Mouse (Mus musculus) liver, embryonic 14.5 days (tissue): ENCODE data around the gene Slc9a1. TPM values are rescaled to one million over a fixed set of nuclear protein-coding genes. Genes with fewer than 3 reads are reported as not detected.

ENCODE experiments used
- ATAC-seq: fragments of 200-750 bp; cut with Nextera tagmentation; 2 replicates; pipeline ENCODE4 v1.8.0; 2017; ENCODE audit warnings: moderate number of reproducible peaks, mild to moderate bottlenecking, moderate library complexity; ENCODE audit not compliant: insufficient read depth
- DNase-seq, 3 experiments: peaks; one replicate each; pipeline ENCODE4 v3.0.0-alpha.2; 2012 to 2013; ENCODE audit warnings: low read depth in 3 of 3, low spot score in 3 of 3
- H3K27ac ChIP-seq: fragments of 300-500 bp; sonication (generic); 2 replicates; pipeline ENCODE4 v1.5.1; 2014; ENCODE audit warnings: moderate library complexity, mild to moderate bottlenecking, control low read depth, inconsistent platforms
- H3K27me3 ChIP-seq: fragments of 300-500 bp; sonication (generic); 2 replicates; pipeline ENCODE4 v1.6.1; 2014; ENCODE audit warnings: mild to moderate bottlenecking, low read length, moderate library complexity; ENCODE audit not compliant: control insufficient read depth, insufficient read depth
- H3K36me3 ChIP-seq: fragments of 300-500 bp; sonication (generic); replicated peaks from 2 replicates; pipeline ENCODE4 v1.6.1; 2014; ENCODE audit warnings: low read depth; ENCODE audit not compliant: control insufficient read depth, insufficient read depth
- H3K4me1 ChIP-seq, 2 experiments: fragments of 200-500 bp in 1 of 2; fragments of 300-500 bp in 1 of 2; sonication (generic) in 1 of 2; replicated peaks; 2 replicates each; pipeline ENCODE4 v1.6.1; 2012 to 2014; ENCODE audit warnings: antibody characterized with exemption in 1 of 2, inconsistent platforms in 1 of 2, low read length in 1 of 2; ENCODE audit not compliant: control insufficient read depth in 2 of 2, insufficient read depth in 2 of 2
- H3K4me2 ChIP-seq: fragments of 300-500 bp; sonication (generic); 2 replicates; pipeline ENCODE4 v1.6.1; 2014; ENCODE audit warnings: low read depth, mild to moderate bottlenecking, control low read depth, moderate library complexity
- H3K4me3 ChIP-seq, 2 experiments: fragments of 200-500 bp in 1 of 2; fragments of 300-500 bp in 1 of 2; sonication (generic) in 1 of 2; 2 replicates each; pipeline ENCODE4 v1.5.1; 2012 to 2014; ENCODE audit warnings: low read depth in 2 of 2, low read length in 2 of 2, mild to moderate bottlenecking in 2 of 2, control low read depth in 1 of 2, inconsistent platforms in 1 of 2, moderate library complexity in 1 of 2; ENCODE audit not compliant: insufficient read depth in 1 of 2
- H3K9ac ChIP-seq: fragments of 300-500 bp; sonication (generic); replicated peaks from 2 replicates; pipeline ENCODE4 v1.6.1; 2014; ENCODE audit warnings: mild to moderate bottlenecking, control low read depth, moderate library complexity
- H3K9me3 ChIP-seq: fragments of 300-500 bp; sonication (generic); 2 replicates; pipeline ENCODE4 v1.6.1; 2016; ENCODE audit warnings: low read length, mixed read lengths; ENCODE audit not compliant: control insufficient read depth
- CTCF ChIP-seq: IDR thresholded peaks from 2 replicates; pipeline ENCODE4 v1.5.1; 2016; ENCODE audit warnings: antibody characterized with exemption, low read depth, control low read depth
- EP300 ChIP-seq: IDR thresholded peaks from 2 replicates; pipeline ENCODE4 v1.6.1; 2016; ENCODE audit warnings: antibody characterized with exemption, low read depth
- WGBS: fragments of 180-500 bp; shearing (Covaris S2); extraction: QIAGEN DNeasy Blood & Tissue Kit; methylation state at CpG from one replicate; pipeline ENCODE4 v1.1.7; 2014; ENCODE audit not compliant: insufficient replicate concordance; 5-methylcytosine and 5-hydroxymethylcytosine counted together
- polyA plus RNA-seq, 2 experiments: library from polyadenylated mRNA; depleted of rRNA in 1 of 2; stranded (reverse) in 1 of 2; unstranded in 1 of 2; fragments of >200 nt; fragmentation: Nextera tagmentation in 1 of 2; extraction: Ambion mirVana in 1 of 2; gene quantifications; 2 replicates each; pipeline versions ENCODE4 v1.2.1 to v1.2.3; 2012 to 2014

The Slc9a1 gene
- polyA plus RNA-seq, 2 experiments, result 2.1 to 6.7 TPM

DNA sequence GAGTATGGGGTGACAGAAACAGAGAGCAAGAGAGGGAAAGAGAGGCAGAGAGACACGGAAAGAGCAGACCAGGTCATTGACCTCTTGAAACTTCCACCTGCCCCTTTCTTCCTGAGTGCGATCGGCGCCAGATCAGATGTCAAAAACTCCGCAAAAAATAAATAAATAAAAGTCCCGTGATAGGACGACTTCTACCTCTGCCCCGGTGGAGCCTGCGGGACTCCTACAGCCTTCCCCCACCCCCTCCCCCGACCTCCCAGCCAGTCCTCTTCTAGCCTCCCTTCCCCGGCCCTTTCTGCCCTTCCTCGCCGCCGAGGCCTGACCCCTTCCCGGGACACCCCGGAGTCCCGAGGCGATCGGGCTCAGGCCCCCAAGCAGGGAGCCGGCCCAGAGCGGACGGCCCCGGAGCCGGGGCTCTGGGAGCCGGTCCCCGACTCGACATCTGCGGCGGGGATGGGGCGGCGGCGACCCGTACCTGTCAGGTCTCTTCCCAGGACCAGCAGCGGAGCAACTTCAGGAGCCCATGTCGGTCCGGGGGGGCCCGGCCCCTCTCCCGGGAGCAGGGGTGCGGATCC, 30.9 kb upstream of the Slc9a1 start:
- H3K9ac ChIP-seq, result peak overlapping the region; percentile 94
- peak overlapping the region; percentile 85 to 92 for H3K4me3 ChIP-seq
- DNase-seq (no peak), ATAC-seq (peak; percentile 26)
- 1% methylated on average over 37 of the region's 39 CpGs for WGBS
- H3K4me1 ChIP-seq, result peaks cover 7 to 13% of the 10 kb centered on the region in 2 experiments
- no peaks in the 10 kb centered on the region for H3K36me3 ChIP-seq
- no peaks in the 10 kb centered on the region for H3K9me3 ChIP-seq
- H3K27ac ChIP-seq, result peak overlapping the region; percentile 55
- TF ChIP-seq CTCF, result no peak
- peak overlapping the region; percentile 92 for H3K4me2 ChIP-seq
- H3K27me3 ChIP-seq, result no peaks in the 10 kb centered on the region

DNA sequence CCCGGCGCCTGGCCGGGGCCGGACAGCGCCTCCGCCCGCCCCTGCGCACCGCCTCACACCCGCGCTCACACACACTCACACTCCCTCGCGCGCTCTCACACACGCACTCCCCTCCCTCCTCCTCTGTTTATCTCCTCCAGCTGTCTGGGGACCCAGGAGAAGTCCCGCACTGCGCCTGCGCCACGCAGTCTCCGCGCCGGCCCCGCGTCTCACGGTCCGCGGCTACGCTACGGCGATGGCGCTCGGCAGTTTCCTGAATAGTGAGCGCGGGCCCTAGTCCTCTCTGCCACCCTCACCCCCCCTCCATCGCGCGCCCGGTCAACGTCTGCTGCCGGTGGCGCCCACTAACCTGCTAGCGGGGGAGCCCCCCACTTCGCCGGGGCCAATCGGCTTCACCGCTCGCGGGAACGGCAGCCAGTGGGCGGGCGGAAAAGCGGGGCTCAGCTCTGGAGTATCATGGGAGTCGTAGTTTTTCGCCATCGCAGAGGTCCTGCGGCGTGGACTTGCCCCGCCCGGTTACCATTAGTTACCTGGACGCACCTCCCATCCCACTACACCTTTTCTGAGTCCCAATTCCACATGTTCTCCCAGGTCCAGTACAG, 30.3 kb upstream of the Slc9a1 start:
- peak overlapping the region; percentile 92 for H3K4me2 ChIP-seq
- DNase-seq, result peak; percentile 73 to 83 (median 75)
- ATAC-seq, result peak; percentile 95
- no peaks in the 10 kb centered on the region for H3K36me3 ChIP-seq
- no peaks in the 10 kb centered on the region for H3K27me3 ChIP-seq
- H3K9ac ChIP-seq, result peak overlapping the region; percentile 94
- WGBS, result under 1% methylated on average over 59 of the region's 60 CpGs
- peak overlapping the region; percentile 70 for H3K27ac ChIP-seq
- H3K4me1 ChIP-seq, result peaks cover 7 to 13% of the 10 kb centered on the region in 2 experiments
- no peak for TF ChIP-seq EP300
- no peak for TF ChIP-seq CTCF
- peak overlapping the region; percentile 85 to 92 for H3K4me3 ChIP-seq
- H3K9me3 ChIP-seq, result no peaks in the 10 kb centered on the region

DNA sequence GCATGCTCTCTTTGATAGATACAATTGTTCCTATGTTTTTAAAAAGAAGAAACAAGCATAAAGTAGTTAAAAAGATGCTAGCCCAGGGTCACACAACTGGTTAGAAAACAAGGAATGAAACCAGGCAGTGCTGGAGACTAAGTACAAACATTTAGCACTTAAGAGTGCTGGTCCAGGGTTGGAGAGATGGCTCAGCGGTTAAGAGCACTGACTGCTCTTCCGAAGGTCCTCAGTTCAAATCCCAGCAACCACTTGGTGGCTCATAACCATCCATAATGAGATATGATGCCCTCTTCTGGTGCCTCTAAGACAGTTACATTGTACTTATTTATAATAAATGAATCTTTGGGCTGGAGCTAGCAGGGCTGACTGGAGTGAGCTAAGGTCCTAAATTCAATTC, 29.3 kb upstream of the Slc9a1 start:
- 73% methylated on average over 2 of the region's 2 CpGs for WGBS
- Histone ChIP-seq H3K9me3 (no peaks in the 10 kb centered on the region), H3K4me3 (no peak overlapping the region), H3K27me3 (no peaks in the 10 kb centered on the region), H3K36me3 (no peaks in the 10 kb centered on the region), H3K27ac (no peak overlapping the region), H3K4me2 (no peak overlapping the region; the same call in 1 of the 2 replicates), H3K9ac (no peak overlapping the region), H3K4me1 (peaks cover 7 to 13% of the 10 kb centered on the region in 2 experiments)
- DNase-seq (no peak), ATAC-seq (no peak)
- TF ChIP-seq EP300 (no peak), CTCF (no peak)

DNA sequence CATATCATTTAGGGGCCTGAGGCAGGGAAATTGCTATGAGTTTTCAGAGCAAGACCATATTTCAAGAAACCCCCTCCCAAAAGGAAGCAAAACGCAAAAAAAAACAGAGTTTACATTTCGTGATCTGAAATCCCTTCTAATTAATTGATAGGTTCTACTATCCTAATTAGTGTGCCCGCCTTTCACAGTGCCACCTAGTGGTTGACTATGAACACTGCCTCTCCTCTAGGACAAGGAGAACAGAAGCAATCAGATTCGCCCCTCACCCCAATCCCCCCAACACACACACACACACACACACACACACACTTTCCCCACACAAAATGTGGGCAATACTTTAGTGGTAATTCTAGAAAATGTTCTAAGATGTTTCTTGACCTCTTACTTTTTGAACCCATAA, 25.4 kb upstream of the Slc9a1 start:
- H3K4me2 ChIP-seq, result no peak overlapping the region
- H3K9ac ChIP-seq, result no peak overlapping the region
- H3K4me1 ChIP-seq, result peaks cover 4 to 5% of the 10 kb centered on the region in 2 experiments
- 3% methylated on average over 4 of the region's 4 CpGs for WGBS
- no peaks in the 10 kb centered on the region for H3K27me3 ChIP-seq
- H3K36me3 ChIP-seq, result no peaks in the 10 kb centered on the region
- no peak for ATAC-seq
- TF ChIP-seq EP300, result no peak
- TF ChIP-seq CTCF, result peak; percentile 87
- no peak overlapping the region for H3K27ac ChIP-seq
- H3K4me3 ChIP-seq, result no peak overlapping the region
- DNase-seq, result no peak
- no peaks in the 10 kb centered on the region for H3K9me3 ChIP-seq

DNA sequence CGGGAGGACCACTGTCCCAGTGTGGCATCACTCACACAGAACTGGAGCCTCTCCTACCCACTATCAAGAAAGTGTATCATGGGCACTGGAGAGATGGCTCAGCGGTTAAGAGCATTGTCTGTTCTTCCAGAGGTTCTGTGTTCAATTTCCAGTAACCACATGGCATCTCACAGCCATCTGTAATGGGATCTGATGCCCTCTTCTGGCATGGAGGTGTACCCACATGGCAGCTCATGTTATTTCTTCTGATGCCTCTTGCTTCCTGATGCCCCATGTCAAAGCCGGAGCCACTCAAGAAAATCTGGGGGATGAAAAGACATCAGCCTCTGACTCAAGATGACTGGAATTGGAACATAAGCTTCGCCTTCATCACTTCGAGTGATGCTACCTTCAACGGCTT, 23.8 kb upstream of the Slc9a1 start:
- ATAC-seq, result no peak
- no peaks in the 10 kb centered on the region for H3K27me3 ChIP-seq
- WGBS, result 68% methylated on average over 6 of the region's 6 CpGs
- no peak overlapping the region for H3K9ac ChIP-seq
- H3K9me3 ChIP-seq, result no peaks in the 10 kb centered on the region
- no peaks in the 10 kb centered on the region for H3K4me1 ChIP-seq
- no peaks in the 10 kb centered on the region for H3K36me3 ChIP-seq
- H3K4me2 ChIP-seq, result no peak overlapping the region
- no peak for DNase-seq
- TF ChIP-seq EP300 (no peak), CTCF (peak; percentile 61)
- H3K27ac ChIP-seq, result no peak overlapping the region
- H3K4me3 ChIP-seq, result no peak overlapping the region
